Mouse (Mus musculus) lung, adult 2 months (tissue): ENCODE measurements around the gene Hspbp1. TPM values are rescaled to one million over a fixed set of nuclear protein-coding genes. Genes with fewer than 3 reads are reported as not detected.

Experiments used
- DNase-seq: peaks from one replicate; pipeline ENCODE4 v3.0.0; 2022
- H3K4me1 ChIP-seq: fragments of 200-500 bp; 2 replicates; pipeline ENCODE4 v1.6.1; 2011; ENCODE audit warnings: low read length; ENCODE audit not compliant: control insufficient read depth, insufficient read depth
- H3K4me3 ChIP-seq: fragments of 200-500 bp; replicated peaks from 2 replicates; pipeline ENCODE3; 2011; ENCODE audit warnings: low read depth, mild to moderate bottlenecking, control low read depth, low read length; ENCODE audit errors: extremely low read depth
- CTCF ChIP-seq: fragments of 200-500 bp; IDR thresholded peaks from 2 replicates; pipeline ENCODE4 v1.5.1; 2011; ENCODE audit warnings: mild to moderate bottlenecking, low read length, control low read depth; ENCODE audit not compliant: insufficient read depth
- POLR2A ChIP-seq: fragments of 200-500 bp; IDR thresholded peaks from 2 replicates; pipeline ENCODE4 v1.6.1; 2011; ENCODE audit warnings: low read depth, mild to moderate bottlenecking, control low read depth, low read length, borderline replicate concordance; ENCODE audit errors: extremely low read depth
- whole genome bisulfite sequencing: fragments of 180-500 bp; shearing (Covaris S2); methylation state at CpG from one replicate; pipeline ENCODE4 v1.1.7; 2018; 5-methylcytosine and 5-hydroxymethylcytosine counted together
- polyA plus RNA-seq: library from polyadenylated mRNA; depleted of rRNA; stranded (reverse); fragments of >200 nt; gene quantifications from 2 replicates; pipeline ENCODE4 v1.2.3, GENCODE M21; 2012

Gene Hspbp1
- polyA plus RNA-seq, 1 experiment = 39.6 TPM

DNA sequence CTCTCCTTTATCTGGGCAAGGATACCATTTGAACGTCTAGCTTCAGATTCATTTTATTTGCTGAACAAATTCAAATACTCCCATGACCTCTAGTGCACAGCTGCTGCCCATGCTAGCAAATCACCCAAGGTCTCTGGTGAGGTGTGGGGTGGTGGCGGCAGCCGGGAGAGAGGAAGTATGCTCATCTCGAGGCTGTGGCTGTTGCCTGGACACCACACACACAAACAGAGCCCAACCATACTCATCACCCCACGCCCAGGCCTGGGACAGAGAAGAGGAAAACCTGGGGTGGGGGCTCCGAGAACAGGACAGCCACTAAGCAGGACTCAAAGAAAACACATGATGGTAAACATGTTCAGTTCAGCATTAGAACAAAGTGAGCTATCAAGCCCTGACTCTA lies 37.6 kb downstream of the Hspbp1 start:
- WGBS = 5% methylated on average over 6 of the region's 6 CpGs

DNA sequence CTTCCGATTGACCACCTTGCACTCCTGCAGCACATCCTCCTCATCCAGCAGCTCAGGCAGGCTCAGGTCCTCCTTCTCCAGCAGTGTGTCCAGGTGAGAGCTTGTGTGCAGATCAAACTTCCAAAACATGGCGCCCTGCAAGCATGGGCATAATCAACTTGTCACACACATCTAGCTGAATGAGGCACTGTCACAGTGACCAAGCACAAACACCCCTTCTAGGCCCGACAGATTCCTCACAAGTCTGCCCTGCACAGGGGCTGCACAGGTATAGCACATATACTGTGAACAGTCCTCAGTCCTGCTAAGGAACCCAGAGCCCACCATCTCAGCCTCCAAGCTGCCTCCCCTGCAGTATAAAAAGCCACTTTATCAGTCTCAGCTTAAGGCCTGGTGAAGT lies 38.1 kb downstream of the Hspbp1 start:
- TF ChIP-seq POLR2A = no peak
- no peak for TF ChIP-seq CTCF
- Histone ChIP-seq H3K4me3 (no peak overlapping the region), H3K4me1 (peaks cover 11% of the 10 kb centered on the region)
- 91% methylated on average over 3 of the region's 3 CpGs for WGBS
- DNase-seq = no peak

More for the DNA sequence above, 37.6 kb downstream of the Hspbp1 start:
- TF ChIP-seq CTCF (no peak), POLR2A (no peak)
- H3K4me1 ChIP-seq = peaks cover 16% of the 10 kb centered on the region
- no peak overlapping the region for H3K4me3 ChIP-seq
- DNase-seq = no peak

DNA sequence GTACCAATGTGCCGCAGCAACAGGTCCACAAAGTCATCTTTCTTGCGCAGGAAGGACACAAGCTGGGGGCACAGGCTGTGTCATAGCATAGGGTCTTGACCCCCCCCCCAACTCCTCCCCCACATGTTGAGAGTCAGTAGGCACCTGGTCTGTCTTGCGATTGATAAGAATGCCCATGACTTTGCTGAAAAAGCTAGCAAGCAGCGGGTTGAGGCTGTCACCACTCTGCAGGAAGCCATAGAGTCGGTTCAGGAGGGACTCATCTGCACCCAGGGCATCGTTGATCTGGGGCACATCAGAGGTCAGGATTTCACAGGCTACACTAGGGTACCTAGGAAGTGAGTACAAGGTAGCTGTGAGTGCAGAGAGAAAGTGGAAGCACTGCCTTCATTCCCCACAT lies 41.6 kb downstream of the Hspbp1 start:
- H3K4me3 ChIP-seq = no peak overlapping the region
- DNase-seq = no peak
- H3K4me1 ChIP-seq = peaks cover 10% of the 10 kb centered on the region
- 84% methylated on average over 6 of the region's 6 CpGs for WGBS
- no peak for TF ChIP-seq CTCF
- TF ChIP-seq POLR2A = no peak

DNA sequence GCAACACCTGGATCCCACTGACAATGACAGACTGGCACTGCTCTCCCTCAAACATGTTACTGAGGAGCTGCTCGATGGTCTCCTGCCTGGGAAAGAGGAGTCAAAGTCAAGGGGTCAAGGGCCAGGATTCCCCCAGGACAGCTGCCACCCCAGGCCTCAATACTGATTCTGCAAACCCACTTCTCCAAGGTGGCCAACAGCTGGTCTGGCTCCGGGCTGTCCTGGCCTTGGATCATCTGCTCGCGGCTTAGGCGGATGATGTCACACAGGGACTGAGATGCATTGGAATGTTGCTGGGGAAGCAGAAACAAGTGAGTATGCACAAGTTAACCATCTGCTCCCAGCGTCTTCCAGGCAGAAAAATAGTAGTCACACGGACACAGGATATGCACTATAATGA lies 42.9 kb downstream of the Hspbp1 start:
- Histone ChIP-seq H3K4me3 (no peak overlapping the region), H3K4me1 (no peaks in the 10 kb centered on the region)
- WGBS = 69% methylated on average over 7 of the region's 7 CpGs
- TF ChIP-seq POLR2A = no peak
- TF ChIP-seq CTCF = no peak
- no peak for DNase-seq

DNA sequence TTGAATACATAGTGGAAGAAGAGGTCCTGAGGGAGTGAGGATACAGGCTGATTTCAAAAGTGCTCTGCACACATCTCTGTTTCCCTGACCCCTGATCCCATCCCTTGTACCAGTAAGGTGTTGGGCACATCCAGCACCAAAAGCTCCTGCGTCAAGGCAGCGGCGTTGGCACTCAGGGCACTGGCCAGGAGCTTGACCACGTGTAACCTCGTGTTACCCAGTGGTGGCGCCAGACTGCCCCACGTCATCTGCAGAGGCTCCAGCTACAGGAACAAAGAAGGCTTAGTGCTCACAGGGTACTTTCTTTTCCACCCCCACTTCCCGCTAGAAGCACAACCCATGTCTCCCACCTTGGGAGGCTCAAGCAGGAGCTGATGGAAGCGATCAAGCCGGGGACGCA lies 43.7 kb downstream of the Hspbp1 start:
- no peak for TF ChIP-seq CTCF
- no peak for TF ChIP-seq POLR2A
- Histone ChIP-seq H3K4me1 (no peaks in the 10 kb centered on the region), H3K4me3 (no peak overlapping the region)
- WGBS = 78% methylated on average over 11 of the region's 11 CpGs
- DNase-seq = no peak

DNA sequence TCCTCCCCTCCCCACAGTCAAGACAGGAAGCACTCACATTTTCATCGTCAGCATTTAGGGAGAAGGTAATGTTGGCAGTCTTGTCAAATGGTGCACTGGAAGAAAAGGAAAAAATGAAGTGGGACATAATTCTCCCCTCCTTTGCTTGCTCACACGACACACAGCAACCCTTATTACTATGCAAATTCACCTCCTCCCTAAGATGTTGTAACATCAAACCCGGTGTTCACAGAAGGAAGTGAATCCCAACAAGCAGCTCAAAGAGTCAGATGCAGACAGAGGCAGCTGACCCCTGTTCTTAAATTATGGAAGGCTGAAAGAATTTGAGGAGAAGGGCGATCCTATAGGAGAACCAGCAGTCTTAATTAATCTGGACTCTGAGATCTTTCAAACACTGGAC lies 48.7 kb downstream of the Hspbp1 start:
- no peak for DNase-seq
- H3K4me3 ChIP-seq = no peak overlapping the region
- 67% methylated on average over 4 of the region's 4 CpGs for WGBS
- no peaks in the 10 kb centered on the region for H3K4me1 ChIP-seq
- no peak for TF ChIP-seq CTCF
- TF ChIP-seq POLR2A = no peak

DNA sequence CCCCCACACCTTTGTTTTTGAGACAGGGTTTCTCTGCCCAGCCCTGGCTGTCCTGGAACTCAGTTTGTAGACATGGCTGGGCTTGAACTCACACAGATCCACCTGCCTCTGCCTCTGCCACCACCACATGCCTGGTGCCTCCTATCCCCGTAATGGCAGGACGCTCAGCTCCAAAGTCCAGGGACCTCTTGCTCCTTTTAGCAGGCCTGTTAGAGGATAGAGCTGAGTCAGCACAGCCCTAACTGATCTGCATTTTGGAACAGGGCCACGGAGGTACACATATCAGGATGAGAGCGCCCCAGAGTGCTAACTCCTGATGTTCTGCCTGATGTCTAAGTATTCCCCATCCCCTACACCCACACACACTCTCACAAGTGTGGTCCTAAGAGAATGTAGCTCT lies 53.8 kb downstream of the Hspbp1 start, which contains the start of gene Tmem86b:
Gene Tmem86b (minus strand): TSS at position 392 of the 400 bp plus-strand sequence.
- no peak for TF ChIP-seq CTCF
- no peak for TF ChIP-seq POLR2A
- no peak for DNase-seq
- no peak within 1 kb of the TSS for H3K4me3 ChIP-seq
- 91% methylated on average over 4 of the region's 4 CpGs for WGBS
- no peaks in the 10 kb centered on the region for H3K4me1 ChIP-seq

DNA sequence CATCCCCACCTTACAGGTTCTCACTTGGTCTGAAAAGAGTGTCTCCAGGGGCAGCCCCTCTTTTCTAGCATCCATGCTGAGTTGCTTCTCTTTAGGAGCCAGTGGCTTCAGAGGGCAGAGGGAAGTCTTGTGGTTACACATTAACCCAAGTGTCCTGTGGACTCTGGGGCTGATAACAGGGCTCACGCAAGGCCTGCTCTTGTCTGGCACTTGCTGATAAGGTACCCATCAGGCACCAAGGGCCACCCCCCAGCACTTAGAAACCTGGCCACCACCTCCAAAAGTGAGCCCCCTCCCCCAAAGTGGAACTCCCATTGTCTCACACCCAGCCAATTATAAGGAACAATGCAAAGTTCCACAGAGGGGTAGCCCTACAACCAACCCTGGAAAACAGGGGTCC lies 54.7 kb downstream of the Hspbp1 start:
- 62% methylated on average over 1 of the region's 1 CpGs for WGBS
- no peak for TF ChIP-seq CTCF
- no peak for TF ChIP-seq POLR2A
- H3K4me3 ChIP-seq = no peak overlapping the region
- no peaks in the 10 kb centered on the region for H3K4me1 ChIP-seq
- no peak for DNase-seq

DNA sequence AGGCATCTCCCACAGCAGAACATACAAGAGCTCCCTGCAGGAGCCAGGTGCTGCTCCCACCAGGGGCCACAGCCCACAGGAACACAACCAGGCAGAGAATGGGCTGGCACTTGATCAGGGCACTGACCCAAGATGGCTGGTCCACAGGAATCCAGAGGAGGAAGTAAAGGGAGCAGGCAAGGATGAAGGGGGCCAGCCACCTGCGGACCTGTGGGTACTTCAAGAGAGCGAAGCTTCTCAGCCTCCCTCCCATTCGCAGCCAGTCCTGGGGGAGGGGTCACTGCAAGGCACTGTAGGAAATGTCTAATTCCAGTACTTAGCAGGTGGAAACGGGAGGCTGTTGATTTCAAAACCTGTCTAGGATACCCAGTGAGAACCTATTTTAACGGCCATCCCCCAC lies 55.3 kb downstream of the Hspbp1 start:
- no peak for DNase-seq
- WGBS = 63% methylated on average over 5 of the region's 5 CpGs
- TF ChIP-seq POLR2A = no peak
- no peak for TF ChIP-seq CTCF
- H3K4me3 ChIP-seq = no peak overlapping the region
- H3K4me1 ChIP-seq = no peaks in the 10 kb centered on the region

DNA sequence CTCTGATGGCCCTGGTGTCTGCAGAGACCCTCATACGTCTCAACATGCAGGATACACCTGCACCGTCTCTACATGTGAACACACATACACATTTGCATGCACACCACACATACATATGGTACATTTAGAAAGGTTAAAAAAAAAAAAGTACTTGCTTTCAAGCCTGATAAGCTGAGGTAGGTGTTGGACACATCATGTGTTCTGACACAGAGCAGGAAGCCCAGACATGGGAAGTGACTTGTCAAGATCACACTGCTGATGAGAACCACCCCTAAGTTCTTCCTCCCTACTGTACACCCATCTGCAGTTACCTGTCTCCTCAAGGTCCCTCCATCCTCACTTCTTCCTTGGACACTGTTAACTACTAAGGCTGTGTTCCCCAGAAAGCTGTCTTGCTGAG lies 58.9 kb downstream of the Hspbp1 start:
- TF ChIP-seq CTCF = no peak
- TF ChIP-seq POLR2A = no peak
- 89% methylated on average over 2 of the region's 2 CpGs for WGBS

DNA sequence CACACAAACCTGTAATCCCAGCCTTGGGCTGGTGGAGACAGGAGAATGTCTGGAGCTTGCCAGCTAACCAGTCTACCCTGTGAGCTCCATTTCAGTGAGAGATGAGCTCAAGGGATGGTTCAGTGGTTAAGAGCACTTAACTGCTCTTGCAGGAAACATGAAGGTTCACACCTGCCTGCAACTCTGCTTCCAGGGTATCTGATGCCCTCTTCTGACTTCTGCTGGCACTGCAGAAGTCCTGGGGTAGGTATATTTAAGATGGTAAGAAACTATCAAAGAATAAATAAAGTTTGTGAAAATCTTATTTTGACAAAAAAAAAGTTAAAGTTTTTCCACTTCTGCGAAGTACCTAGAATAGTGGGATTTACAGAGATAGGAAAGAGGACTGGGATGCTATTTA lies 60.5 kb downstream of the Hspbp1 start:
- Histone ChIP-seq H3K4me1 (no peaks in the 10 kb centered on the region), H3K4me3 (no peak overlapping the region)
- TF ChIP-seq CTCF (no peak), POLR2A (no peak)
- 34% methylated on average over 1 of the region's 1 CpGs for WGBS
- DNase-seq = no peak

More for the DNA sequence above, 58.9 kb downstream of the Hspbp1 start:
- no peak for DNase-seq
- H3K4me1 ChIP-seq = no peaks in the 10 kb centered on the region
- no peak overlapping the region for H3K4me3 ChIP-seq
